Mouse (Mus musculus) lung, adult 2 months (tissue): ENCODE measurements around the gene Frmd8.

Experiments
- CTCF ChIP-seq: fragments of 200-500 bp; IDR thresholded peaks from 2 replicates; pipeline ENCODE4 v1.5.1; 2011; ENCODE audit warnings: mild to moderate bottlenecking, low read length, control low read depth; ENCODE audit not compliant: insufficient read depth
- POLR2A ChIP-seq: fragments of 200-500 bp; IDR thresholded peaks from 2 replicates; pipeline ENCODE4 v1.6.1; 2011; ENCODE audit warnings: low read depth, mild to moderate bottlenecking, control low read depth, low read length, borderline replicate concordance; ENCODE audit errors: extremely low read depth

DNA sequence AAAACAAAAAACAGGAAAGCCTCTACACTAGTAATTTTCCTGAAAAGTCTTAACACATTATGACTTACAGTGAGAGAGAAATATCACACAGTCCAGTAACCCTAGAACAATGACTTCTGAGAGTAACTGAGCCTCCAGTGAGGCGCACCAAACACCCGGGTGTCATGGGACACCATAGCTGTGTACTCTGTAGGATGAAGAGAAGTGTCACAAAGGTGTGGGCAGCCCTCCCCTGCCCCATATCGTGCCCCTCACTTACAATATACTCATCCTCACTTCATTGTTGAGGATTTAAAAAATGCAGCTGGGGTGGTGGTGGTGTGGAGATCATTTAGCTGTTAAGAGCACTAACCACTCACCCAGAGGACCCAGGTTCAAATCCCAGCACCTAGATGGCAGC, 46.9 kb downstream of the Frmd8 start:
- TF ChIP-seq POLR2A (no peak), CTCF (no peak)
